Mouse (Mus musculus) kidney, postnatal 14 days (tissue): ENCODE measurements around the gene Tgfb3.

Source experiments
- DNase-seq: peaks from one replicate; pipeline ENCODE4 v3.0.0; 2022; ENCODE audit warnings: mixed read lengths

The Tgfb3 gene

GRCm38 (mm10) chr12:86027000-86027399 is 51.8 kb downstream of the Tgfb3 start:
- DNase-seq, result peak; percentile 17

- DNase-seq, result no peak
Observed at GRCm38 (mm10) chr12:86025480-86025879, 53.4 kb downstream of the Tgfb3 start.

DNA sequence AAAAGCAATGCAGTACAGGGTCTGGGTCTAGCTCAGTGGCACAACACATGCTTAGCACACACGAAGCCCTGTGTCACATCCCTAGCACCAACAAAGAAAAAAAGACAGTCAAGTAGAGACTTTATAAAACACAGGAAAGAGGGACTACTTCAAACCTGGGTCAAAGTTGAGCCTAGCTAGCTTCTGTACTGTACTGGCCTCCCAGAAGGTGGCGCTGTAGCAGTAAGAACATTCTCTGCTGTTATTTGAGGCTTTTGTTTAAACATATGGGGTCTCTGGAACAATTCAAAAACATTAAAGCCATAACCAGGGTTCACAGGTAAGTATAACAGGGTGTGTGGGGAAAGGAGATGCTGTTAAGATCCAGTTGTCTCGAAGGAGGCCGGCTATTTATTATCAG is 54.4 kb downstream of the Tgfb3 start:
- DNase-seq, result no peak

DNA sequence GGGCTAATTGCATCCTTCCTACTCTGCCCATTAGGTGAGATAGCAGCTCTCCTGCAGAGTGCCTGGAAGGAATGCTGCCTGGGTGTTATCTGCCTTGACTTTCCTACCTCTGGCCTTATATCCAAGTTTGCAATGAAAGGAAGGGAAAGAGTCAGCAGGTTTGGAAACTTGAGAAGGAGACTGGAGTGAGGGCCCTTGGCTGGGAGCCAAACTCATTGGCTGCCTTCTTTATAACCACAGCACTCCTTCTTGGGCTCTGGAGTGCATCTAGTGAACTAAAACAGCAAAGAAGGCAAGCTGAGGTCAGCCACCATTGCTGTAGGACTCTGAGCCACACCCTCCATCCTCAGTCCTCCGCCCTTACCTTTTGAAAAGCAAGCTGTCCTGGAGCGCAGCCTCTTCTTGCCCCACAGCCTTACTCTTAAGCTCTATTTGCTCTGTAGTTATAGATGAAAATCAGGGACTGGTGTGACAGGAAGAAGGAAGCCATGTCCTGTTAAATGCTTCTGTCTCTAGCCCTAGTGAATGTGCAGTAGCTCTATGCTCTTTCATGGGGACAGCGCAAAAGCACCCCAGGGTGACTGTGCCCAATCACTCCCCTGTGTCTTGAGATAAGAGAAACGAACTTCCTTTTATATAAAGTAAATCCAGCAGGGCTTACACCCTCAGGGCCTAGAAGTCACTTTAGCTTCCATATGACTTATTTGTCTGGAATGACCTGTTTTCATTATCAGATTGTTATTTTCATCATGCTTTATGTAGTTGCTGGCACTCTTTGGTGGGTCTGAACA is 55.6 kb downstream of the Tgfb3 start:
- peak; percentile 43 for DNase-seq

DNA sequence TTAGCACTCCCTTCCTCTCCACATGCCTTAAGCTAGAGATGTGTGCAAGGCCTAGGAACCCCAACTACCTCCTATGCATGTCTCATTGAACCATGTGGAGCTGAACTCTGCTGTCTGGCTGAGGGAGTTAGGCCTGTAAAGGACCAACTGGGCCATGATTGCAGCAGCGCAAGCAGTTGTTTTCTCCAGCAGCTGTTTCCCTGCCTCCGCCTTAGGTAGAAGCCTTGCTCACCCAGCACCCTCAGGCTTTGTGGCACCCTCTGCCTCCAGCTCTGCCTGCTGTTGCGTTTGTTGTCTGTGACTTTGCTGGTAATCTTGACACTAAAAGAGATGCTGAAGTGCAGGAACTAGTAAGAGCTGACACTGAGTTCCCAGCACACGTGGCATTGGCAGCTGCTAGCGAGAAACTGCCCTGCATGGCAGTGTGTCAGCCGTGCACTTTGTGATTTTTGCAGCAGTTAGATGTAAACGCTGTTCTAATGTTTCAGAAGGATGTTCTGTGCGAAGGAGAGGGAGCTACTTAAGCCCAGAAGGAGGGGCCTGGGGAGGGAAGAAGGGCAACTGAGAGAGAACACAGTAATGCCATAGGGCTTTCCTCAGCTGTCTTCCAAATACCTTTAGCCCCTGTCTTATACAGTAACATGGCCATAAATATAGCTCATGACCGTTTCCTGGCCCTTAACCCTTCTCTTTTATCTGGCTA is 56.4 kb downstream of the Tgfb3 start:
- DNase-seq, result no peak

DNA sequence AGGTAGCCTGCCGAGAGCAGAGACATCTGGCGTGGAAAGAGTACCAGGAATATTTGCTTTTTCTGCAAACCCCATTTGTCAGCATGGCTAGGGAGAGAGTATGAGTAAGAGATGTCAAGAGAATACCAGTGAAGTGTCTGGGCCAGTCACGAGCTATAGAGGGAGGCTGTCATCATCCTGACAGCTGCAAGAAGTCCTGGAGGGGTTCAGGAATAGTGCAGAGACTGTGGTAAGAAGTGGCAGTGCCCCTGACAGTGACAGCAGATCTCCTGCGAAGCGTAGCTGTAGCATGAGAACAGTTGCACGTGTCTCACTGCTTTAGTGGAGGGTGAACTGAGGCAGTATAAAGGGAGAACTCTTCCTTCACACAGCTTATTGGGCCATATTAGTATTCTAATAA is 57.3 kb downstream of the Tgfb3 start:
- no peak for DNase-seq

- DNase-seq, result no peak
Observed at GRCm38 (mm10) chr12:86017360-86017759, 61.5 kb downstream of the Tgfb3 start.

DNA sequence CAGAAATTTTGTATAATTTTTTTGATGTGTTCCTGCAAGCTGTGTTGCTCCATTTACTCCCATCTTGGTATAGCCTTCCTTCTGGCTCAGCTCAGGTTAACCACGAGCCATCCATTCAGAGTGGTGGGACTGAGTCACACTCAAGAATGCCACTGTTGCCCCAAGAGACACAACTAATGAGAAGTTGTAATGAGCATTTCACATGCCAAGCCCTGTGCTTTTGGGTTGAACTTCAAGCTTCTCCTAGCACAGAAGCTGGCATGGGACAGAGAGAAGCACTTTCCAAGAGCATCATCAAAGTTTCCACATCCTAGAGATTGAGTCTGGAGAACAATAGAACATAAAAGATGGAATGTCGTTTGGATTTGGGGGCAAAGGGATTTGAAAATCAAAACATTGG is 63.7 kb downstream of the Tgfb3 start:
- no peak for DNase-seq

GRCm38 (mm10) chr12:86014621-86015020 is 64.2 kb downstream of the Tgfb3 start:
- DNase-seq, result no peak

GRCm38 (mm10) chr12:86014174-86014573 is 64.7 kb downstream of the Tgfb3 start:
- DNase-seq, result no peak

DNA sequence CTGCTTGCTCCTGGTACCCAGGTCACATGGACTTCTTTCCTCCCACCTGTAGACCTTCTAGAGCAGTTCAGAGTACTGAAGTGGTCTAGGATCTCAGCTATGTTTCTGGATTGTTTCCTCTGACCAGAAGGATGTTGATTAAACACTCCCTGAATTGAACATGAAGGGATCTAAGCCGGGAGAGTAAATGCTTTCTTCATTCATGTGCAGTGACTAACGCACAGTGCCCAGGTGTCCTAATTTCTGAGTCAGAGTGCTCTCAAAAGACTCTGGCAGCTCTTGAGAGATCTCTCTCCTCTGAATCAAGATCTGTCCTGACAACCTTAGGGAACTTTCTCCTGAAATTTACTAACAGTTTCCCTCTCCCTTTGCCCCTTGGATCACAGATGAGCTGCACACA is 66.6 kb downstream of the Tgfb3 start:
- no peak for DNase-seq

GRCm38 (mm10) chr12:86010656-86011055 is 68.2 kb downstream of the Tgfb3 start:
- DNase-seq, result no peak

- DNase-seq, result no peak
Observed at GRCm38 (mm10) chr12:86007377-86007776, 71.5 kb downstream of the Tgfb3 start.
